Mouse (Mus musculus): Measurements from ENCODE around the gene Igf2bp2.

Igf2bp2 gene

GRCm38 (mm10) chr16:22162512-22163455, at the start of gene Igf2bp2:
TSS of gene Igf2bp2 (minus strand) at chr16:22163299.
- no peak for DNase-seq (ENCODE audit: low spot score)

GRCm38 (mm10) chr16:22203501-22203900, 40.4 kb upstream of the Igf2bp2 start:
- no peak for DNase-seq (ENCODE audit: low spot score)

GRCm38 (mm10) chr16:22201858-22202257, 38.8 kb upstream of the Igf2bp2 start:
- DNase-seq (ENCODE audit: low spot score) = no peak

GRCm38 (mm10) chr16:22200476-22200875, 37.4 kb upstream of the Igf2bp2 start:
- no peak for DNase-seq (ENCODE audit: low spot score)

GRCm38 (mm10) chr16:22187366-22187765, 24.3 kb upstream of the Igf2bp2 start:
- DNase-seq (ENCODE audit: low spot score) = no peak

GRCm38 (mm10) chr16:22185411-22185810, 22.3 kb upstream of the Igf2bp2 start:
- DNase-seq (ENCODE audit: low spot score) = no peak

GRCm38 (mm10) chr16:22184113-22184512, 21.0 kb upstream of the Igf2bp2 start:
- no peak for DNase-seq (ENCODE audit: low spot score)

- no peak for DNase-seq (ENCODE audit: low spot score)
Measured at GRCm38 (mm10) chr16:22182286-22182685, 19.2 kb upstream of the Igf2bp2 start.

GRCm38 (mm10) chr16:22178793-22179192, 15.7 kb upstream of the Igf2bp2 start:
- no peak for DNase-seq (ENCODE audit: low spot score)

- no peak for DNase-seq (ENCODE audit: low spot score)
Measured at GRCm38 (mm10) chr16:22177999-22178398, 14.9 kb upstream of the Igf2bp2 start.

GRCm38 (mm10) chr16:22168731-22169130, 5.6 kb upstream of the Igf2bp2 start:
- DNase-seq (ENCODE audit: low spot score) = no peak

- DNase-seq (ENCODE audit: low spot score) = no peak
Measured at GRCm38 (mm10) chr16:22165556-22165955, 2.5 kb upstream of the Igf2bp2 start.

- no peak for DNase-seq (ENCODE audit: low spot score)
Measured at GRCm38 (mm10) chr16:22164446-22164845, 1.3 kb upstream of the Igf2bp2 start.

- DNase-seq (ENCODE audit: low spot score) = no peak
Measured at GRCm38 (mm10) chr16:22163456-22163851, 355 bp upstream of the Igf2bp2 start.

- no peak for DNase-seq (ENCODE audit: low spot score)
Measured at GRCm38 (mm10) chr16:22162066-22162511, 1.0 kb downstream of the Igf2bp2 start.

- DNase-seq (ENCODE audit: low spot score) = no peak
Measured at GRCm38 (mm10) chr16:22161351-22162065, 1.6 kb downstream of the Igf2bp2 start.

GRCm38 (mm10) chr16:22160386-22161145, 2.5 kb downstream of the Igf2bp2 start:
- no peak for DNase-seq (ENCODE audit: low spot score)

- DNase-seq (ENCODE audit: low spot score) = no peak
Measured at GRCm38 (mm10) chr16:22152941-22153444, 10.1 kb downstream of the Igf2bp2 start.

GRCm38 (mm10) chr16:22151706-22152315, 11.3 kb downstream of the Igf2bp2 start:
- DNase-seq (ENCODE audit: low spot score) = no peak

- DNase-seq (ENCODE audit: low spot score) = no peak
Measured at GRCm38 (mm10) chr16:22150421-22150820, 12.7 kb downstream of the Igf2bp2 start.

- DNase-seq (ENCODE audit: low spot score) = no peak
Measured at GRCm38 (mm10) chr16:22149659-22150345, 13.3 kb downstream of the Igf2bp2 start.

Data from urinary bladder, postnatal 10 days (tissue).